Mouse (Mus musculus): ENCODE measurements around the gene Adamtsl1.

The Adamtsl1 gene

GRCm38 (mm10) chr4:86224875-86225274 is 710.9 kb downstream of the Adamtsl1 start:
- no peak for DNase-seq (ENCODE audit: low spot score)

- no peak for DNase-seq (ENCODE audit: low spot score)
These were observed 713.1 kb downstream of the Adamtsl1 start for GRCm38 (mm10) chr4:86227096-86227495.

GRCm38 (mm10) chr4:86233197-86233596 is 719.2 kb downstream of the Adamtsl1 start:
- no peak for DNase-seq (ENCODE audit: low spot score)

- DNase-seq (ENCODE audit: low spot score), result no peak
These were observed 728.0 kb downstream of the Adamtsl1 start for GRCm38 (mm10) chr4:86241854-86242424.

- DNase-seq (ENCODE audit: low spot score), result no peak
These were observed 756.1 kb downstream of the Adamtsl1 start for GRCm38 (mm10) chr4:86270085-86270484.

- DNase-seq (ENCODE audit: low spot score), result no peak
These were observed 759.9 kb downstream of the Adamtsl1 start for GRCm38 (mm10) chr4:86273703-86274355.

GRCm38 (mm10) chr4:86274663-86275062 is 760.7 kb downstream of the Adamtsl1 start:
- no peak for DNase-seq (ENCODE audit: low spot score)

GRCm38 (mm10) chr4:86276021-86276813 is 762.2 kb downstream of the Adamtsl1 start:
- DNase-seq (ENCODE audit: low spot score), result no peak

GRCm38 (mm10) chr4:86278546-86278945 is 764.6 kb downstream of the Adamtsl1 start:
- DNase-seq (ENCODE audit: low spot score), result no peak

GRCm38 (mm10) chr4:86286572-86286971 is 772.6 kb downstream of the Adamtsl1 start:
- DNase-seq (ENCODE audit: low spot score), result no peak

- DNase-seq (ENCODE audit: low spot score), result no peak
These were observed 774.3 kb downstream of the Adamtsl1 start for GRCm38 (mm10) chr4:86288264-86288663.

- DNase-seq (ENCODE audit: low spot score), result no peak
These were observed 775.7 kb downstream of the Adamtsl1 start for GRCm38 (mm10) chr4:86289511-86290273.

- DNase-seq (ENCODE audit: low spot score), result no peak
These were observed 780.9 kb downstream of the Adamtsl1 start for GRCm38 (mm10) chr4:86294828-86295251.

- DNase-seq (ENCODE audit: low spot score), result no peak
These were observed 787.5 kb downstream of the Adamtsl1 start for GRCm38 (mm10) chr4:86301469-86301868.

GRCm38 (mm10) chr4:86302095-86302494 is 788.1 kb downstream of the Adamtsl1 start:
- DNase-seq (ENCODE audit: low spot score), result no peak

- no peak for DNase-seq (ENCODE audit: low spot score)
These were observed 792.8 kb downstream of the Adamtsl1 start for GRCm38 (mm10) chr4:86306753-86307152.

- no peak for DNase-seq (ENCODE audit: low spot score)
These were observed 795.2 kb downstream of the Adamtsl1 start for GRCm38 (mm10) chr4:86309178-86309577.

- DNase-seq (ENCODE audit: low spot score), result no peak
These were observed 797.1 kb downstream of the Adamtsl1 start for GRCm38 (mm10) chr4:86310806-86311730.

- DNase-seq (ENCODE audit: low spot score), result no peak
These were observed 798.4 kb downstream of the Adamtsl1 start for GRCm38 (mm10) chr4:86312366-86312765.

GRCm38 (mm10) chr4:86314442-86314841 is 800.5 kb downstream of the Adamtsl1 start:
- no peak for DNase-seq (ENCODE audit: low spot score)

GRCm38 (mm10) chr4:86315122-86315521 is 801.1 kb downstream of the Adamtsl1 start:
- DNase-seq (ENCODE audit: low spot score), result no peak

Data from urinary bladder, postnatal 14 days (tissue).